ENCODE assay signal across 26 mouse cellular contexts in genomic region chr13:104013380-104013779, GRCm38 (mm10).
DNase-seq lines count a peak whose midpoint lies in the region; ATAC-seq and TF ChIP-seq lines count a peak whose summit lies in the region.
"Had no signal": no experiment of that assay in that cellular context is flagged by ENCODE, and none has a peak within 500 bp of the region (broad histone marks: within the 10 kb centered on the region; RNA-seq: fewer than 3 reads in every experiment).

No protein-coding gene starts in this region.

- H3K36me3 ChIP-seq in midbrain, embryonic 16.5 days (ENCODE audit: control insufficient read depth, insufficient read depth, low read length): no peaks in the 10 kb centered on the region
- H3K36me3 ChIP-seq: embryonic facial prominence, embryonic 13.5 days; forebrain, embryonic 12.5 days; hindbrain, embryonic 15.5 days; limb, embryonic 12.5 days; liver, embryonic 15.5 days had no signal

- H3K4me3 ChIP-seq in layer of hippocampus, adult 2 months: no peak overlapping the region
- H3K4me3 ChIP-seq in midbrain, embryonic 16.5 days (ENCODE audit: low read depth, low read length): no peak overlapping the region
- H3K4me3 ChIP-seq: embryonic facial prominence, embryonic 13.5 days; erythroblast, embryonic 14.5 days; forebrain, embryonic 12.5 days; hindbrain, embryonic 10.5 days; hindbrain, embryonic 15.5 days; left cerebral cortex, adult 2 months; limb, embryonic 12.5 days; liver, embryonic 15.5 days had no signal

- peak; percentile 55; the same call in 1 of the 2 replicates for ATAC-seq in frontal cortex, adult (ENCODE audit: low TSS enrichment)
- peak; percentile 46; the same call in 1 of the 2 replicates for ATAC-seq in midbrain, embryonic 16.5 days
- ATAC-seq: inflammation-experienced regulatory T-cells, adult 6 months had no signal

- H3K27me3 ChIP-seq in midbrain, embryonic 16.5 days (ENCODE audit: control insufficient read depth, insufficient read depth, low read depth, low read length): no peaks in the 10 kb centered on the region
- H3K27me3 ChIP-seq: embryonic facial prominence, embryonic 13.5 days; forebrain, embryonic 12.5 days; limb, embryonic 12.5 days; liver, embryonic 15.5 days had no signal

- 47% methylated on average over 6 of the region's 6 CpGs for WGBS in midbrain, embryonic 16.5 days

- no peaks in the 10 kb centered on the region for H3K9me3 ChIP-seq in midbrain, embryonic 16.5 days (replicated peaks; ENCODE audit: control insufficient read depth, low read length, poor library complexity, severe bottlenecking)
- H3K9me3 ChIP-seq: embryonic facial prominence, embryonic 13.5 days; forebrain, embryonic 12.5 days; hindbrain, embryonic 15.5 days; limb, embryonic 12.5 days; liver, embryonic 15.5 days had no signal

- DNase-seq in frontal cortex, postnatal 14 days (ENCODE audit: low spot score in 2 of 2): no peak
- no peak for DNase-seq in layer of hippocampus, adult 2 months (ENCODE audit: low spot score in 2 of 2)
- no peak for DNase-seq in layer of hippocampus, adult 8-10 months (ENCODE audit: low spot score in 2 of 2)
- peak; percentile 62 for DNase-seq in brain, adult 2 months (ENCODE audit: low read depth, low spot score)
- no peak for DNase-seq in thymus, postnatal 14 days
- no peak for DNase-seq in cerebellum, postnatal 25 days
- DNase-seq: adrenal gland, postnatal 14 days; cerebellum, adult 2 months; cerebellum, postnatal 36 days; embryo, embryonic 11 days; gastrocnemius, postnatal 36 days; kidney, adult 11 months; kidney, postnatal 14 days; lung, embryonic 14.5 days; lung, postnatal 14 days had no signal

- H3K9ac ChIP-seq in midbrain, embryonic 16.5 days (ENCODE audit: low read depth, low read length): no peak overlapping the region
- H3K9ac ChIP-seq: embryonic facial prominence, embryonic 13.5 days; forebrain, embryonic 12.5 days; hindbrain, embryonic 15.5 days; limb, embryonic 12.5 days; liver, embryonic 15.5 days; lung, embryonic 14.5 days had no signal

- peak overlapping the region; percentile 36; the same call in 1 of the 2 replicates for H3K27ac ChIP-seq in layer of hippocampus, adult 2 months
- H3K27ac ChIP-seq in midbrain, embryonic 16.5 days (ENCODE audit: low read length): no peak overlapping the region
- H3K27ac ChIP-seq: embryonic facial prominence, embryonic 13.5 days; forebrain, embryonic 12.5 days; hindbrain, embryonic 10.5 days; hindbrain, embryonic 15.5 days; left cerebral cortex, adult 2 months; limb, embryonic 12.5 days; liver, embryonic 15.5 days had no signal

- TF ChIP-seq CTCF in layer of hippocampus, adult 2 months (conservative IDR thresholded peaks at IDR 0.05): no peak

- no peaks in the 10 kb centered on the region; the same call in 1 of the 2 replicates for H3K4me1 ChIP-seq in midbrain, embryonic 16.5 days (ENCODE audit: control insufficient read depth, insufficient read depth, low read length)
- H3K4me1 ChIP-seq: hindbrain, embryonic 15.5 days; liver, embryonic 15.5 days had no signal

- H3K4me2 ChIP-seq in midbrain, embryonic 16.5 days (ENCODE audit: low read length): no peak overlapping the region
- H3K4me2 ChIP-seq: embryonic facial prominence, embryonic 13.5 days; forebrain, embryonic 12.5 days; hindbrain, embryonic 15.5 days; limb, embryonic 12.5 days; liver, embryonic 15.5 days; lung, embryonic 14.5 days had no signal
